Mouse (Mus musculus) lung, postnatal 0 days (tissue): ENCODE results near the gene Fbxo21.

Source experiments
- CTCF ChIP-seq: IDR thresholded peaks from 2 replicates; pipeline ENCODE4 v1.5.1; 2016; ENCODE audit warnings: antibody characterized with exemption, mild to moderate bottlenecking
- EP300 ChIP-seq: IDR thresholded peaks from 2 replicates; pipeline ENCODE4 v1.6.1; 2016; ENCODE audit warnings: antibody characterized with exemption, mild to moderate bottlenecking, control low read depth

GRCm38 (mm10) chr5:117989773-117990172 lies 13.2 kb downstream of the Fbxo21 start:
- TF ChIP-seq CTCF (no peak), EP300 (no peak)
